Mouse (Mus musculus) bone marrow, adult 2 months (tissue): ENCODE measurements around the gene Ptprt.

Experiments
- CTCF ChIP-seq: fragments of 200-500 bp; IDR thresholded peaks from 2 replicates; pipeline ENCODE4 v1.5.1; 2011; ENCODE audit warnings: low read length, control low read depth; ENCODE audit not compliant: control insufficient read depth, insufficient read depth
- POLR2A ChIP-seq: fragments of 200-500 bp; IDR thresholded peaks from 2 replicates; pipeline ENCODE4 v1.6.1; 2011; ENCODE audit warnings: low read depth, mild to moderate bottlenecking, control low read depth, low read length, borderline replicate concordance; ENCODE audit not compliant: control insufficient read depth

GRCm38 (mm10) chr2:161660827-161661226 lies 1000.1 kb downstream of the Ptprt start:
- TF ChIP-seq POLR2A (no peak), CTCF (no peak)
